Mouse (Mus musculus) heart, embryonic 15.5 days (tissue): Measurements from ENCODE around the gene Gse1. TPM values are rescaled to one million over a fixed set of nuclear protein-coding genes. Genes with fewer than 3 reads are reported as not detected.
A peak's percentile ranks its signal among the peaks of the same experiment; 100 is the strongest.

Experiments
- ATAC-seq: fragments of 200-750 bp; cut with Nextera tagmentation; replicated peaks from 2 replicates; pipeline ENCODE4 v1.8.0; 2017; ENCODE audit warnings: low read depth, moderate TSS enrichment; ENCODE audit not compliant: insufficient number of reproducible peaks, insufficient read depth, low FRiP score
- H3K27ac ChIP-seq: fragments of 300-500 bp; sonication (generic); 2 replicates; pipeline ENCODE4 v1.5.1; 2015; ENCODE audit warnings: mild to moderate bottlenecking, inconsistent platforms
- H3K27me3 ChIP-seq: fragments of 300-500 bp; sonication (generic); 2 replicates; pipeline ENCODE4 v1.6.1; 2015; ENCODE audit warnings: inconsistent platforms
- H3K36me3 ChIP-seq: fragments of 300-500 bp; sonication (generic); 2 replicates; pipeline ENCODE4 v1.6.1; 2015; ENCODE audit warnings: mild to moderate bottlenecking, inconsistent platforms
- H3K4me1 ChIP-seq: fragments of 300-500 bp; sonication (generic); replicated peaks from 2 replicates; pipeline ENCODE4 v1.6.1; 2015; ENCODE audit warnings: inconsistent platforms
- H3K4me2 ChIP-seq: fragments of 300-500 bp; sonication (generic); 2 replicates; pipeline ENCODE4 v1.6.1; 2015; ENCODE audit warnings: inconsistent platforms, mild to moderate bottlenecking, moderate library complexity
- H3K4me3 ChIP-seq: fragments of 300-500 bp; sonication (generic); 2 replicates; pipeline ENCODE4 v1.5.1; 2015; ENCODE audit warnings: mild to moderate bottlenecking, inconsistent platforms
- H3K9ac ChIP-seq: fragments of 300-500 bp; sonication (generic); 2 replicates; pipeline ENCODE4 v1.6.1; 2015; ENCODE audit warnings: mild to moderate bottlenecking, inconsistent platforms
- H3K9me3 ChIP-seq: fragments of 300-500 bp; sonication (generic); replicated peaks from 2 replicates; pipeline ENCODE4 v1.6.1; 2016; ENCODE audit warnings: inconsistent platforms
- WGBS: fragments of 180-500 bp; shearing (Covaris S2); methylation state at CpG from one replicate; pipeline ENCODE4 v1.1.7; 2015; ENCODE audit warnings: mixed read lengths; 5-methylcytosine and 5-hydroxymethylcytosine counted together
- polyA plus RNA-seq: library from polyadenylated mRNA; unstranded; fragments of >200 nt; fragmentation: Nextera tagmentation; extraction: Ambion mirVana; gene quantifications from 2 replicates; pipeline ENCODE4 v1.2.1, GENCODE M21; 2015

Gse1 gene
- polyA plus RNA-seq, 1 experiment from 2014 or later, result 8.9 TPM

DNA sequence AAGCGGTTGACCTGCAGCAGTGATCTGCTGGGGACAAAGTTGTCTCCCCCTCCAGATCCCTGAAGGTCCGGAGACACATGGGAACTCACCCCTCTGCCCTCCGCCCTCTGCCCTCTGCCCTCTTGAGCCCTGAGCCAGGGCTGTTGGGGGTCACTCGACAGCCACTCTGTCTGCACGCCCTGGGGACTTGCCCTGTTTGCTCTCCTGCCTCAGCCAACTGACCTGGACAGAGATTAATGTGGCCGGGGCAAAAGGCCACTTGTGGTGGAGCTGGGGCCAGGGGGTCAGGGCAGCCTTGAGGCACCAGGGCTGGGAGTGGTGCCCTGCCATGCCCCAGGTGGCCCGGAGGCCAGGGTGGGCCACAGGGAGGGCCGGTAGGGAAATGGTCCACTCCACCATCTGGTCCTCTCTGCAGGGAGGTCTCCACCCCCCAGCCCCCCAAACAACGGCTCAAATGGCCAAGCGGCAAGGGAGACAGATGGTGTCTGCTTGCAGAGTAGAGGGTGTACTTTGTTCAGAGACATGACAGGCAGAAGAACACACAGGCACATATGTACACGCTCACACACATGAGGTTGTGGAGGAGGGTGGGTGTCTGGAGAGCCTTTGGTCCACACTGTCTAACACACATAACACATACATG is 181.2 kb downstream of the Gse1 start:
- WGBS, result 62% methylated on average over 11 of the region's 11 CpGs
- no peak for ATAC-seq
- H3K4me2 ChIP-seq, result no peak overlapping the region
- H3K27ac ChIP-seq, result no peak overlapping the region
- peaks cover 43% of the 10 kb centered on the region for H3K4me1 ChIP-seq
- H3K9me3 ChIP-seq, result no peaks in the 10 kb centered on the region
- H3K9ac ChIP-seq, result no peak overlapping the region
- H3K36me3 ChIP-seq, result no peaks in the 10 kb centered on the region
- H3K4me3 ChIP-seq, result no peak overlapping the region
- peaks cover 10% of the 10 kb centered on the region; the same call in 1 of the 2 replicates for H3K27me3 ChIP-seq

DNA sequence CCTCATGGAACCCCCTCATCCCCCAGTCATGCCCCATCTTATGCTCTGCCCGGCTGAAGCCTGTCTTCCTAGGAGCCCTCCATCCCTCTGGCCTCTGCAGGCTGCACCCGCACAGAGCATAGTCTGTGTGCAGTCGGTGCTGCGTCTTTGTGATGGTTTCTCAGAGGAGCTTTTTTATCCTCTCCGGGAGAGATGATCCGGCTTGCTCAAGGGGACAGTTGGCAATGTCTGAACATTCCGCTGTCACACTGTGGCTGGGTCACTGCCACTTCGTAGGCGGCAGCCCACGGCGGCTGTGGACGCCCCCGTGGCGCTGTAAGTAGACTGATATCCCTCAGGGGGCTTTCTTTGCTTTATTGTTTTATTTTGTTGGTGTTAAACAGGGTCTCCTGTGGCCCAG is 182.8 kb downstream of the Gse1 start:
- 83% methylated on average over 14 of the region's 14 CpGs for WGBS
- Histone ChIP-seq H3K4me2 (no peak overlapping the region), H3K36me3 (no peaks in the 10 kb centered on the region), H3K27ac (no peak overlapping the region), H3K9ac (no peak overlapping the region), H3K9me3 (no peaks in the 10 kb centered on the region), H3K27me3 (peaks cover 10% of the 10 kb centered on the region; the same call in 1 of the 2 replicates), H3K4me1 (peaks cover 48% of the 10 kb centered on the region), H3K4me3 (no peak overlapping the region)
- no peak for ATAC-seq

DNA sequence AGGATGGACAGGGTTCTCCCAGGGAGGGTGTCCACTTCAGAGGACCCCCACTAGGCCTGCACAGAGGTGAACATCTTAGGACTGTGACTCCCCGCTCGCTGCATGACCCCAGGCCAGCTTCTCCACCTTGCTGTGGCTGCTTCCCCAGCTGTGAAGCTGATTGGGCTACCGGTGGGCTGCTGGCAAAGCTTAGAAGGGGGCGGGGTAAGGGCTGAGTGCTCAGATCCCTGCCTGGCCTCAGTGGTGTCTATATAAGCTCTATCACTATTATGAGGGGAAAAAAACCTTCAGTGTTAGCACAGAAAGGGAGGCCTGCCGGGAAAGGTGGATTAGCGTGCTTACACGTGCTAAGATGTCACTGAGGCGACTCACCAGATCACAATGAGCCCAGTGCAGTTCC is 183.6 kb downstream of the Gse1 start:
- H3K27ac ChIP-seq, result no peak overlapping the region
- H3K9ac ChIP-seq, result no peak overlapping the region
- H3K27me3 ChIP-seq, result peaks cover 10% of the 10 kb centered on the region; the same call in 1 of the 2 replicates
- 49% methylated on average over 8 of the region's 8 CpGs for WGBS
- no peak overlapping the region for H3K4me2 ChIP-seq
- no peak overlapping the region for H3K4me3 ChIP-seq
- no peaks in the 10 kb centered on the region for H3K36me3 ChIP-seq
- no peak for ATAC-seq
- H3K9me3 ChIP-seq, result no peaks in the 10 kb centered on the region
- peaks cover 56% of the 10 kb centered on the region for H3K4me1 ChIP-seq

DNA sequence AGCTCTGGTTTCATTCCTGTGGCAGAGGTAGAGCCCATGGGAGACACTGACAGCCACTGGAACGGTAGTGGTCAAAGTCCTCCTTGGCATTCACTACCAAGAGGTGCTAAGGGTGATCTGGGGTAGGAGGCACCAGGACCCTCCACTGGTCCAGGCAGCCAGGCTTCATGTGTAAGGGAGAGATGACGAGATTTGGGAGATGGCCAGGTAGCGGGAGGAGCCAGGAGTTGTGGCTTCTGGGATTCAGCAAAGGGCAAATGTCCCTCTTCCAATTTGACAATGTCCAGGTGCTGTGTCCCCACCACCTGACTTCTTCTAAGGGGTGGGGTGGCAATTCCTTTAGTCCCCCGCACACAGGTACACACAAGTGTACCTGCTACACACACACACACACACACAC is 184.1 kb downstream of the Gse1 start:
- no peaks in the 10 kb centered on the region for H3K36me3 ChIP-seq
- H3K9ac ChIP-seq, result no peak overlapping the region
- H3K4me1 ChIP-seq, result peaks cover 56% of the 10 kb centered on the region
- peaks cover 10% of the 10 kb centered on the region; the same call in 1 of the 2 replicates for H3K27me3 ChIP-seq
- no peaks in the 10 kb centered on the region for H3K9me3 ChIP-seq
- no peak overlapping the region for H3K4me2 ChIP-seq
- ATAC-seq, result no peak
- H3K27ac ChIP-seq, result no peak overlapping the region
- no peak overlapping the region for H3K4me3 ChIP-seq
- 85% methylated on average over 4 of the region's 4 CpGs for WGBS

DNA sequence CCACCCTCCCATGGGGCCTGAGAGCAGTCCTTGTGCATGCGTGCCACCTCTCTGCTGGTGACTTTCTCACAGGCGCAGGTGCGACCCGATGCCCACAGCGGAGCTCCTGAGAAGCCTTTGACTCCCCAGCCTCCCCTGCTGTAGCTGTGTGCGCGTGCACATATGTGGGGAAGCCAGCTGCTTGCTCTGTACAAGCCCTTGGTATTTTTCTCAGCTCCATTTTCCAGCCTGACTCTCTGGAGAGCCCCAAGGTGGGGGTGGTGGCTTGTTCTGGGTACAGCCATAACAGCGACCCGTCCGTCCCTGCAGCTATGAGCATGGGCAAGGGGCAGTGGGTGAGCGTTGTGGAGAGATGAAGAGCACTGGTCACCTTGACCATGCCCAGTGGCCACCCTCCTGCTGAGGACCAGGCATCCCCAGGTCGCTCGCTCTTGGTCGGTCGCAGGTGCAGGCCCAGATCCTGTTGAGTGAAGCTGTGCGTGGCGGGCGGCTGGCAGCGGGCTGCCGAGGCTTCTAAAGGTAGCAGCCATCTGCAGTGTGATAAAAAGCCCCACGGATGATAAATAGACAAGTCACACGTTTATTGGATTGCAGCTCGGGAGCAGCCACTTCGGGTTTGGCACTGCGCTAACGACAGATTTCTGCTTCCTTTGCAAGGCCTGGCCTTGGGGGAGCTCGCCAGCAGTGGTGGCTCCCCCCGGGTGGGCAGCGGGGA is 184.8 kb downstream of the Gse1 start:
- H3K4me2 ChIP-seq, result no peak overlapping the region
- no peak overlapping the region for H3K4me3 ChIP-seq
- H3K4me1 ChIP-seq, result peaks cover 56% of the 10 kb centered on the region
- no peak overlapping the region for H3K27ac ChIP-seq
- peaks cover 10% of the 10 kb centered on the region; the same call in 1 of the 2 replicates for H3K27me3 ChIP-seq
- no peaks in the 10 kb centered on the region for H3K9me3 ChIP-seq
- H3K36me3 ChIP-seq, result no peaks in the 10 kb centered on the region
- ATAC-seq, result no peak
- 78% methylated on average over 29 of the region's 29 CpGs for WGBS
- no peak overlapping the region for H3K9ac ChIP-seq

DNA sequence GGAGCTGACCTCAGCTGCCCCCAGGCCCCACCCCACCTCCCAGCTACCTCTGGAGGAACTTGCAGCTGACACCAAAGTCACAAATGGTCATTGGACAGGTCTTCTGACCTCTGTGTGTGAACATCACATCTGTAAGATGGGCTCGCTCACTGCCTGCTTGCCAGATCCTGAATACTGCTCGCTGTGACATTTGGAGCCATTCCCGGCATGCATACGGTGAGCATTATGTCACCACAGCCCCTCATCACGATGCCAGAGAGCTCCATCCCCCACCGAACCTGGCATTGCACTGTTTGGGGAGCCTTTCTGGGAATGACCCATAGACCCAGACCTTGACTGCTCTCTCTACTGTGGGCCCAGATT is 185.4 kb downstream of the Gse1 start:
- no peaks in the 10 kb centered on the region for H3K9me3 ChIP-seq
- ATAC-seq, result no peak
- no peaks in the 10 kb centered on the region for H3K36me3 ChIP-seq
- no peak overlapping the region for H3K4me2 ChIP-seq
- no peak overlapping the region for H3K4me3 ChIP-seq
- H3K27ac ChIP-seq, result no peak overlapping the region
- WGBS, result 77% methylated on average over 6 of the region's 6 CpGs
- H3K27me3 ChIP-seq, result peaks cover 10% of the 10 kb centered on the region; the same call in 1 of the 2 replicates
- peaks cover 52% of the 10 kb centered on the region for H3K4me1 ChIP-seq
- H3K9ac ChIP-seq, result no peak overlapping the region

DNA sequence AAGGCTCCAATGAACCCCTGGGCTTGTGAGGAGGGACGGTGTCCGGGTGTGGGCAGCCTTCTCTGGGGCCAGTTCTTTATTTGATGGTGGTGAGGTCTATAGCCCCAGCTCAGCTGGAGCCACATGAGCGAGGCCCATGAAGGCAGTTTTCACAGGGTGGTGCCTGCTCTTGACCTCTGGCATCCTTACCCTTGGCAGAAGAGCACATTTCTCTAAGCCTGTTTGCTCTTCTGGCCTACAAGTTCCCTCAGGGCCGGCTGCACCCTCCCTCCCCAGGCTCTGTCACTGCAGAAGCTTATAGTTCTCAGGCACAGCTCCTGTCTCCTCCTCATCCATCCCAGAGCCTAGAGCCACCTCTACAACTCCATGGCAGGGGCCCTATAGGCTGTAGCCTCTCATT is 186.0 kb downstream of the Gse1 start:
- no peak overlapping the region for H3K9ac ChIP-seq
- peaks cover 49% of the 10 kb centered on the region for H3K4me1 ChIP-seq
- H3K36me3 ChIP-seq, result no peaks in the 10 kb centered on the region
- 85% methylated on average over 4 of the region's 4 CpGs for WGBS
- H3K27me3 ChIP-seq, result peaks cover 9% of the 10 kb centered on the region; the same call in 1 of the 2 replicates
- no peak overlapping the region for H3K4me2 ChIP-seq
- H3K27ac ChIP-seq, result no peak overlapping the region
- no peaks in the 10 kb centered on the region for H3K9me3 ChIP-seq
- H3K4me3 ChIP-seq, result no peak overlapping the region
- ATAC-seq, result no peak

DNA sequence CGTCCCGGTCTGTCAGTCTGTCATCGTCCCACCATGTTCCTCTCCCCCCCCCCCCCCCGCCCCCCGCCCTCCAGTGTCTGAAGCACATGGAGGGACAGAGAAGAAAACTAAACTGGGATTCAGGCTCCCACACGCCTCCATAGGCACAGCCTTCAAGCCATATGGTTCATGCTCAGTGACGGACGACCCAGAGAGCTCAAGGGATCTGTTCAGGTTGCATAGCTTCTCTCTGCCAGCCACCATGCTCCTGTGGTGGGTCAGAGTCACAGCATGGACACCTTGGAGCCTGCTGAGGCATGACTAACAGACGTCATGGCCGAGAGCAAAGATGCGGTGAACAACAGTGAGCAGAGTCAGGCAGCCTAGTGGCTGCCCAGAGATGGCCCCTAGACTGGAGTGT is 187.2 kb downstream of the Gse1 start:
- H3K27ac ChIP-seq, result peak overlapping the region; percentile 93; the same call in 1 of the 2 replicates
- no peaks in the 10 kb centered on the region for H3K36me3 ChIP-seq
- H3K27me3 ChIP-seq, result 0 out of 2 replicates have a peak, but pooled peaks cover 5% of the 10 kb centered on the region
- peaks cover 59% of the 10 kb centered on the region for H3K4me1 ChIP-seq
- H3K9me3 ChIP-seq, result no peaks in the 10 kb centered on the region
- H3K9ac ChIP-seq, result no peak overlapping the region; the same call in 1 of the 2 replicates
- no peak overlapping the region for H3K4me2 ChIP-seq
- ATAC-seq, result no peak
- WGBS, result 85% methylated on average over 9 of the region's 11 CpGs
- H3K4me3 ChIP-seq, result no peak overlapping the region

DNA sequence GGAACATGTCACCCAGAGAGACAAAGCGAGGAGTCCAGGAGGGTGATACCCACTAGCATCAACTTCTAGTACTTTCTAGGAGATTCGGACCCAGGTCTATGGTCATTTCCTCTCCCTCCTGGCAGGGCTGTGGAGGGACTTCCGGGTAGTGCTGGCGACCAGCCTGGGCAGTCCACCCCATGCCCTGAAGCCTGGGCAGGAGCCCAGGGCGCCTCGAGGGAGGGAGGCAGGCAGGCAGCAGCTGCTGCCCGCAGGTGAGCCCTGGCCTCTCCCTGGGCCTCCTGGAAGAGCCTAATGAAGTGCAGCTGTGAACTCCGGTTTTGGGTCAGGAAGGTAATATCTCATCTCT is 187.9 kb downstream of the Gse1 start:
- WGBS, result 41% methylated on average over 8 of the region's 8 CpGs
- no peak for ATAC-seq
- Histone ChIP-seq H3K9me3 (no peaks in the 10 kb centered on the region), H3K36me3 (no peaks in the 10 kb centered on the region), H3K27ac (peak overlapping the region; percentile 93), H3K9ac (peak overlapping the region; percentile 59), H3K4me3 (peak overlapping the region; percentile 17), H3K27me3 (0 out of 2 replicates have a peak, but pooled peaks cover under 1% of the 10 kb centered on the region), H3K4me2 (peak overlapping the region; percentile 55), H3K4me1 (peaks cover 65% of the 10 kb centered on the region)

DNA sequence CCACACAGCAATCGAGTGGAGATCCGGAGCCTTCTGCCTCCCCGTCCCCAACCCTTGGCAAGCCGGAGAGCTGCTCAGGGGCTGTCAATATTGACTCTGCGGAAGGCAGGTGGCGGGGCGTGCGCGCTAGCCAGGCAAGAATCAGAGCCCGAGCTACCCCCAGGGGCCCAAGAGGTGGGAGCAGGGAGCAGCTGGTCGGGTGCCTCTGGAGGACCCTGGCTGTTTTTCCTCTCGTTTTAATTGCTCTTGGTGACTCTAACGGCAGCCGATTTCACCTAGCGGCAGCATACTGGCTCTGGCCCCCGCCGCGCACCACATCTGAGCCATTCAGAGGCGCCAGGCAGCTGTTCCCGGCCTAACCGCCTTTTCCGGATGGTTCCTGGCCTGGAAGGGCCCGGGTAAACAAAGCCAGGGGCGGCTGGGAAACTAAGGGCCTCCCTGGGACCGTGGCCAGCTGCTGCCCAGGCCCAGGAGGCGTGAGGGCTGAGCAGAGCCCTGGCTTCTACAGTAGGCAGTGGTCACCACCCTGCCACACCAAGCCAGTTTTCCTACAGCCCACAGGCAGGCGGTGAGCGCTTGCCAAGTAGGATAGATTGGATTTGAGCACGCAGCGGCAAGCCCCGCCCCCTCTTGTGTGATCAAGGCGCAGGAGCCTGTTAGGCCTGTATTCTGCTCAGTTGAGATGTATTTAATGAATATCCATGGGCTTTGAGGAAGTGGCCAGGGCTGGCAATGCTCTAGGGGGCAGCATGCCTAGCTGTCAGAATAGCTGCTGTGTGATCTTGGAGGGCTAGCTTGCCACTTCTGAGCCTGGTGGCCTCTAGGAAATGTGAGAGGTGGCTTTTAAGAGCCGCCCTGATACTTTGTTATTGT is 188.5 kb downstream of the Gse1 start:
- 9% methylated on average over 33 of the region's 33 CpGs for WGBS
- ATAC-seq, result peak; percentile 78
- H3K4me2 ChIP-seq, result peak overlapping the region; percentile 55
- H3K27me3 ChIP-seq, result no peaks in the 10 kb centered on the region
- H3K4me3 ChIP-seq, result peak overlapping the region; percentile 17
- peak overlapping the region; percentile 93 for H3K27ac ChIP-seq
- H3K9me3 ChIP-seq, result no peaks in the 10 kb centered on the region
- peak overlapping the region; percentile 59 for H3K9ac ChIP-seq
- H3K4me1 ChIP-seq, result peaks cover 69% of the 10 kb centered on the region
- H3K36me3 ChIP-seq, result no peaks in the 10 kb centered on the region

DNA sequence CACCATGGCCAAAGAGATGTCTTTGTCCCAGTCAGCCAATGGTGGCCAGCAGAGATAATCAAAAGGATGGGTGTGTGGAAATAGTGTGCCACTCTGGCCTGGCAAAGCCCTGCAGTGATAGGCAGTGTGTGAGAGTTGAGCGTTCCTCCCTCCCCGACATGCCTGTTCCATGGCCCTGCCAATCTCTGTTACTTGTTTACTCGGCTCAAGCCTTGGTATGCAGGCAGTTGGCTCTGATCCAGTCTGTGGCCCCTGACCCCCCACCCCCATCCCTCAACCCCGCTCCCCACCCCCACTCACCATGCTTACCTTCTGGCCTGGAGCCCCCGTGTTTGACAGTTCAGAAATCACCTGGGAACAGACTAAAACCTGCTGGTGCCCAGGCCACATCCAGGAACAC is 189.9 kb downstream of the Gse1 start:
- Histone ChIP-seq H3K36me3 (no peaks in the 10 kb centered on the region), H3K27ac (no peak overlapping the region), H3K4me1 (peaks cover 68% of the 10 kb centered on the region), H3K9me3 (no peaks in the 10 kb centered on the region), H3K4me2 (no peak overlapping the region), H3K9ac (no peak overlapping the region; the same call in 1 of the 2 replicates), H3K27me3 (no peaks in the 10 kb centered on the region), H3K4me3 (no peak overlapping the region)
- 61% methylated on average over 5 of the region's 5 CpGs for WGBS
- no peak for ATAC-seq
